10 mouse cellular contexts compared by ENCODE assay signal in the genomic region with DNA sequence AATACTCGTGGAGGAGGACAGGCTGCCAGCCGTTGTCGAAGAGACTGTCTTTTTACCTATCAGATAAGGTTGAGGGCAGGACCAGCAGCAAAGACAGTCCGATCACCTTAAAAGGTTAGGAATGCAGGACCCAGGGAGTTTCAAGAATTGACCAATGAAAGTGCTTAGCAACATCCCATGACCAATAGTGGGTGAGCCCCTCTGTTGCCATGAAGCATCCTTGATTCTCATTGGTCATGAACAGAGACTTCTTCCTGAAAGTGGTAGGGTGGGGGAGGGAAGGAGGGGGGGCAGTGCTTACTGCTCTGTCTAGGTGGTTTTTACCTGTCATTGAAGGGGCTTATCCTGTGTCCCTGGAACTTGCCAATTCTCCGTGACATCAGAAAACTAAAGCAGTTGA.
A peak's percentile ranks its signal among the peaks of the same experiment; 100 is the strongest.
DNase-seq lines count a peak whose midpoint lies in the region; ATAC-seq and TF ChIP-seq lines count a peak whose summit lies in the region.
"Had no signal": no experiment of that assay in that cellular context is flagged by ENCODE, and none has a peak within 500 bp of the region (broad histone marks: within the 10 kb centered on the region; RNA-seq: fewer than 3 reads in every experiment).

No protein-coding gene starts in this region.

- no peak for TF ChIP-seq RAD21 in CH12.LX (IDR thresholded peaks at IDR 0.05; ENCODE audit: low read depth, low read length)

- H3K9me3 ChIP-seq in hindbrain, embryonic 13.5 days = no peaks in the 10 kb centered on the region
- H3K9me3 ChIP-seq in hindbrain, embryonic 10.5 days = no peaks in the 10 kb centered on the region
- H3K9me3 ChIP-seq in CH12.LX (replicated peaks; ENCODE audit: low read length) = no peaks in the 10 kb centered on the region
- no peaks in the 10 kb centered on the region for H3K9me3 ChIP-seq in embryonic facial prominence, embryonic 12.5 days
- no peaks in the 10 kb centered on the region for H3K9me3 ChIP-seq in limb, embryonic 15.5 days
- H3K9me3 ChIP-seq: liver, embryonic 15.5 days had no signal

- no peaks in the 10 kb centered on the region for H3K79me2 ChIP-seq in CH12.LX (replicated peaks; ENCODE audit: control insufficient read depth, extremely low read depth, insufficient read depth, poor library complexity, severe bottlenecking)

- peaks cover 52% of the 10 kb centered on the region; the same call in 1 of the 2 replicates for H3K27me3 ChIP-seq in hindbrain, embryonic 13.5 days
- peaks cover 85% of the 10 kb centered on the region for H3K27me3 ChIP-seq in hindbrain, embryonic 10.5 days (ENCODE audit: insufficient read depth, poor library complexity, severe bottlenecking)
- no peaks in the 10 kb centered on the region for H3K27me3 ChIP-seq in CH12.LX (replicated peaks)
- peaks cover 9% of the 10 kb centered on the region; the same call in 1 of the 2 replicates for H3K27me3 ChIP-seq in embryonic facial prominence, embryonic 12.5 days
- peaks cover 5% of the 10 kb centered on the region for H3K27me3 ChIP-seq in limb, embryonic 15.5 days
- H3K27me3 ChIP-seq: Patski had no signal

- dilution Hi-C loops in CH12.LX (cut with MboI; ENCODE audit: extremely low pct_ligation_motif_present, extremely low pct_unique_long_range_greater_than_20kb, low sequenced_read_pairs) = no loop called here

- H3K4me3 ChIP-seq in hindbrain, embryonic 13.5 days = no peak overlapping the region
- H3K4me3 ChIP-seq in hindbrain, embryonic 10.5 days = no peak overlapping the region
- H3K4me3 ChIP-seq in CH12.LX (replicated peaks in 1 of 3; ENCODE audit: low read depth in 2 of 3, low read length in 2 of 3, poor library complexity in 1 of 3) = no peak overlapping the region
- no peak overlapping the region for H3K4me3 ChIP-seq in embryonic facial prominence, embryonic 12.5 days
- H3K4me3 ChIP-seq in limb, embryonic 15.5 days = no peak overlapping the region
- H3K4me3 ChIP-seq: liver, embryonic 15.5 days had no signal

- H3K27ac ChIP-seq in hindbrain, embryonic 13.5 days = 0 out of 2 replicates have a peak overlapping the region, but pooled peaks have one; percentile 12
- no peak overlapping the region for H3K27ac ChIP-seq in hindbrain, embryonic 10.5 days
- H3K27ac ChIP-seq in CH12.LX (ENCODE audit: insufficient read depth, low read depth) = no peak overlapping the region
- H3K27ac ChIP-seq in embryonic facial prominence, embryonic 12.5 days = peak overlapping the region; percentile 54
- H3K27ac ChIP-seq in limb, embryonic 15.5 days = peak overlapping the region; percentile 44; the same call in 1 of the 2 replicates
- H3K27ac ChIP-seq: liver, embryonic 15.5 days had no signal

- no peak for DNase-seq in hindbrain, embryonic 10.5 days (ENCODE audit: low spot score)
- peak; percentile 7 for DNase-seq in CH12.LX (ENCODE audit: extremely low read depth)
- DNase-seq in thymus, postnatal 10 days (ENCODE audit: low spot score in 2 of 2) = no peak
- no peak for DNase-seq in layer of hippocampus, adult 18-20 months (ENCODE audit: low spot score in 2 of 2)
- DNase-seq in left cerebral cortex, postnatal 4 days = no peak

- H3K4me1 ChIP-seq in hindbrain, embryonic 13.5 days (replicated peaks) = no peaks in the 10 kb centered on the region
- H3K4me1 ChIP-seq in hindbrain, embryonic 10.5 days (replicated peaks) = peaks cover 3% of the 10 kb centered on the region
- 0 out of 4 replicates have a peak, but pooled peaks cover 0 to under 1% of the 10 kb centered on the region in 2 experiments for H3K4me1 ChIP-seq in CH12.LX (ENCODE audit: control insufficient read depth in 1 of 2, insufficient read depth in 2 of 2)
- no peaks in the 10 kb centered on the region for H3K4me1 ChIP-seq in embryonic facial prominence, embryonic 12.5 days
- peaks cover 2% of the 10 kb centered on the region; the same call in 1 of the 2 replicates for H3K4me1 ChIP-seq in limb, embryonic 15.5 days
- H3K4me1 ChIP-seq: liver, embryonic 15.5 days had no signal

- WGBS in hindbrain, embryonic 13.5 days = 45% methylated on average over 5 of the region's 5 CpGs
- 44% methylated on average over 5 of the region's 5 CpGs for WGBS in hindbrain, embryonic 10.5 days
- WGBS in embryonic facial prominence, embryonic 12.5 days = 46% methylated on average over 5 of the region's 5 CpGs
- WGBS in limb, embryonic 15.5 days = 43% methylated on average over 5 of the region's 5 CpGs

- TF ChIP-seq POLR2A in CH12.LX (IDR thresholded peaks at IDR 0.05; ENCODE audit: low read depth, low read length) = no peak

- no peaks in the 10 kb centered on the region for H3K36me3 ChIP-seq in hindbrain, embryonic 13.5 days
- no peaks in the 10 kb centered on the region for H3K36me3 ChIP-seq in hindbrain, embryonic 10.5 days
- H3K36me3 ChIP-seq in CH12.LX (replicated peaks in 1 of 2; ENCODE audit: control insufficient read depth in 1 of 2, insufficient read depth in 1 of 2, low read length in 1 of 2) = no peaks in the 10 kb centered on the region
- no peaks in the 10 kb centered on the region for H3K36me3 ChIP-seq in embryonic facial prominence, embryonic 12.5 days
- H3K36me3 ChIP-seq in limb, embryonic 15.5 days = no peaks in the 10 kb centered on the region
- H3K36me3 ChIP-seq: liver, embryonic 15.5 days had no signal

- intact Hi-C loops in left cerebral cortex, postnatal 4 days (cut with DNase I) = no loop called here

- H3K4me2 ChIP-seq in hindbrain, embryonic 13.5 days = 0 out of 2 replicates have a peak overlapping the region, but pooled peaks have one; percentile 2
- no peak overlapping the region for H3K4me2 ChIP-seq in CH12.LX (ENCODE audit: insufficient read depth, low read depth, poor library complexity, severe bottlenecking)
- peak overlapping the region; percentile 17; the same call in 1 of the 2 replicates for H3K4me2 ChIP-seq in embryonic facial prominence, embryonic 12.5 days (replicated peaks)
- H3K4me2 ChIP-seq in limb, embryonic 15.5 days = no peak overlapping the region
- H3K4me2 ChIP-seq: liver, embryonic 15.5 days had no signal

- ATAC-seq in hindbrain, embryonic 13.5 days (ENCODE audit: low FRiP score) = peak; percentile 87
- peak; percentile 64; the same call in 1 of the 2 replicates for ATAC-seq in embryonic facial prominence, embryonic 12.5 days (ENCODE audit: insufficient number of reproducible peaks, insufficient read depth, low FRiP score, low TSS enrichment)
- no peak for ATAC-seq in limb, embryonic 15.5 days (ENCODE audit: insufficient number of reproducible peaks, low FRiP score, low TSS enrichment, low read depth)
- ATAC-seq: Patski had no signal

- TF ChIP-seq CTCF in CH12.LX (conservative IDR thresholded peaks at IDR 0.05 in 1 of 2, IDR thresholded peaks at IDR 0.05 in 1 of 2; ENCODE audit: low read depth in 2 of 2, low read length in 2 of 2) = no peak

- in situ Hi-C loops in CH12.LX (cut with MboI; ENCODE audit: low pct_ligation_motif_present, low pct_unique_long_range_greater_than_20kb, low sequenced_read_pairs) = no loop called here

- no peak for TF ChIP-seq EP300 in CH12.LX (IDR thresholded peaks at IDR 0.05; ENCODE audit: low read length)

- no peak overlapping the region for H3K9ac ChIP-seq in hindbrain, embryonic 13.5 days
- no peak overlapping the region for H3K9ac ChIP-seq in CH12.LX (ENCODE audit: insufficient read depth, low read depth)
- no peak overlapping the region for H3K9ac ChIP-seq in embryonic facial prominence, embryonic 12.5 days
- H3K9ac ChIP-seq in limb, embryonic 15.5 days = no peak overlapping the region
- H3K9ac ChIP-seq: liver, embryonic 15.5 days had no signal

TF ChIP-seq in CH12.LX, 34 proteins besides CTCF, POLR2A, EP300 and RAD21:
- no peak for TF ChIP-seq MYC (IDR thresholded peaks at IDR 0.05; ENCODE audit: low read depth, low read length)
- TF ChIP-seq CHD2 (IDR thresholded peaks at IDR 0.05; ENCODE audit: low read length) = peak; percentile 80
TF ChIP-seq in CH12.LX: peak in this region for 1.

Comparison
In these comparisons a context has a peak if more than half of its experiments do, and no peak if none do; other contexts are left out.
1. H3K27ac ChIP-seq: peak in hindbrain, embryonic 13.5 days (single experiment), embryonic facial prominence, embryonic 12.5 days (single experiment) and limb, embryonic 15.5 days (single experiment); none in hindbrain, embryonic 10.5 days (single experiment) and CH12.LX (single experiment).
2. H3K4me2 ChIP-seq: peak in hindbrain, embryonic 13.5 days (single experiment) and embryonic facial prominence, embryonic 12.5 days (single experiment); none in CH12.LX (single experiment) and limb, embryonic 15.5 days (single experiment).